Mouse (Mus musculus): ENCODE measurements around the gene Rab5c. TPM values are rescaled to one million over a fixed set of nuclear protein-coding genes. Genes with fewer than 3 reads are reported as not detected.

Gene Rab5c
- total and polyA plus RNA-seq, 2 experiments from 2014 or later: 34.1 to 248 TPM

DNA sequence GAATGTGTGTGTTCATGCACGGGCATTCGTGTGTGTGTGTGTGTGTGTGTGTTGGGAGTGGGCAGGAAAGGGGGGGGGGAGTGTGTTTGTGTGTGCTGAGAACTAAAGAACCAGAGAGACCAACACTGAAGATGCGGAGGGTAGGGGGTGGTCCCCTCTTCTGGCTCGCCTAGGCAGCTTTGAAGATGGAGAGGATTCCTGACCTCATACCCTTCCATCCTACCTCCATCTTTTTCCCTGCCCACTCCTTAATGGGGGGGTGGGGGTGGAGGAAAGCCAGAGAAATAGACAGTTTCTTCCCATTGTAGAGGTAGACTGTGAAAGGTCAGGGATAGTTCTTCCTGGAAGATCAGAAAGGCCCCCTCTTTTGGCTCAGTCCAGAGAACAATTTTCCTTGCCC lies 24.8 kb downstream of the Rab5c start:
- no peaks in the 10 kb centered on the region for H3K27me3 ChIP-seq (ENCODE audit: insufficient read depth, low read length)
- H3K9me3 ChIP-seq (ENCODE audit: low read length): no peaks in the 10 kb centered on the region
- H3K4me3 ChIP-seq (ENCODE audit: low read length): no peak overlapping the region
- no peak for ATAC-seq
- no peak for TF ChIP-seq CTCF (IDR thresholded peaks at IDR 0.05; ENCODE audit: low read depth)
- H3K27ac ChIP-seq: no peak overlapping the region
- DNase-seq (ENCODE audit: low spot score): no peak
- H3K36me3 ChIP-seq (ENCODE audit: insufficient read depth, low read length): peaks cover 39% of the 10 kb centered on the region
- H3K4me1 ChIP-seq (ENCODE audit: insufficient read depth, low read length): peaks cover 6% of the 10 kb centered on the region; the same call in 1 of the 2 replicates
- peak overlapping the region; percentile 6; the same call in 1 of the 2 replicates for H3K9ac ChIP-seq (replicated peaks; ENCODE audit: low read length)
- 77% methylated on average over 4 of the region's 4 CpGs for WGBS
- H3K4me2 ChIP-seq (ENCODE audit: low read depth, low read length): no peak overlapping the region

GRCm38 (mm10) chr11:100711783-100712615 lies 26.0 kb downstream of the Rab5c start, which contains the start of gene Kat2a:
Kat2a (minus strand) TSS chr11:100712465.
- Histone ChIP-seq H3K27me3 (ENCODE audit: insufficient read depth, low read length) (no peaks in the 10 kb centered on the region), H3K4me2 (ENCODE audit: low read depth, low read length) (peak within 1 kb of the TSS; percentile 83), H3K36me3 (ENCODE audit: insufficient read depth, low read length) (peaks cover 43% of the 10 kb centered on the region), H3K9ac (replicated peaks; ENCODE audit: low read length) (peak within 1 kb of the TSS; percentile 92), H3K27ac (peak within 1 kb of the TSS; percentile 79), H3K4me3 (ENCODE audit: low read length) (peak within 1 kb of the TSS; percentile 99), H3K9me3 (ENCODE audit: low read length) (no peaks in the 10 kb centered on the region), H3K4me1 (ENCODE audit: insufficient read depth, low read length) (peaks cover 6% of the 10 kb centered on the region; the same call in 1 of the 2 replicates)
- TF ChIP-seq CTCF (IDR thresholded peaks at IDR 0.05; ENCODE audit: low read depth): no peak
- ATAC-seq (peak; percentile 92), DNase-seq (ENCODE audit: low spot score) (peak; percentile 95)
- WGBS: 2% methylated on average over 46 of the region's 48 CpGs

DNA sequence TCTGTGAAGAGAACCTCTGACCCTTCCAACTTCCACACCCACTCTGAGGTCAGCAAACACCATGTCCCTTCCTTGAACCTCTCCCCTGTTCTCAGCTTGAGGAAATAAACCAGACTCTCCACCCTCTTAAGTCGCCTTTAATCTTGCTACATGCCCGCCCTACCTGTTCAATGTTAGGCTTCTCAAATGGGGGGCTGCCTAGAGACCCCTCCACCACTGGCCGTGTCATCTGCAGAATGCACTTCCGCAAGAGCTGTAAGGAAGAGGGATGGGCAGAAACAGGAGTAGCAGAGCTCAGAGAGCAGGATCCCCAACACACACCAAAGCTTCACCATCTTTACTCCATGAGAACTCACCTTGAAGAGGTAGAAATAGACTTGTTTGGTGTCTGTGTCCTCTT lies 27.0 kb downstream of the Rab5c start:
- WGBS: 89% methylated on average over 4 of the region's 4 CpGs
- no peak overlapping the region for H3K27ac ChIP-seq
- H3K4me2 ChIP-seq (ENCODE audit: low read depth, low read length): peak overlapping the region; percentile 83
- no peak overlapping the region for H3K4me3 ChIP-seq (ENCODE audit: low read length)
- no peaks in the 10 kb centered on the region for H3K9me3 ChIP-seq (ENCODE audit: low read length)
- DNase-seq (ENCODE audit: low spot score) (no peak), ATAC-seq (no peak)
- TF ChIP-seq CTCF (IDR thresholded peaks at IDR 0.05; ENCODE audit: low read depth): no peak
- H3K4me1 ChIP-seq (ENCODE audit: insufficient read depth, low read length): peaks cover 6% of the 10 kb centered on the region; the same call in 1 of the 2 replicates
- H3K36me3 ChIP-seq (ENCODE audit: insufficient read depth, low read length): peaks cover 46% of the 10 kb centered on the region
- H3K9ac ChIP-seq (replicated peaks; ENCODE audit: low read length): peak overlapping the region; percentile 92
- no peaks in the 10 kb centered on the region for H3K27me3 ChIP-seq (ENCODE audit: insufficient read depth, low read length)

DNA sequence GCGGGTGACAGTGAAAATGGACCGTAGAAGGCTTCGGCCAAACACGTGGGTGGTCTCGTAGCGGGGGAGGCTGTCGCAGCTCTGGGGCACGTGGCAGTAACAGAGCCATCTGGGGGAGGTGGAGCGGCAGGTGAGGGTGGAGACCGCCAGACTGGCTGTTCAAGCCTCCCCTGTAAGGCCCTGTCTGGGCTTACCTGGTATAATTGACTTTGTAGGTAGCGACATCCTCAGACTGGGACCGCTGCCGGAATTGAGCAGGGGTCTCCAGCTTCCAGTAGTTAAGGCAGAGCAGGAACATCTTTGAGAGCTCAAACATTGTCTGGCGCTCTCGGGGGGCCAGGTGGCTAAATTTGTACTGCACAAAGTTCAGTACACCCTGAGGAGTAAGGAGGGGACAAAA lies 27.5 kb downstream of the Rab5c start:
- no peak overlapping the region for H3K27ac ChIP-seq
- no peaks in the 10 kb centered on the region for H3K9me3 ChIP-seq (ENCODE audit: low read length)
- H3K27me3 ChIP-seq (ENCODE audit: insufficient read depth, low read length): no peaks in the 10 kb centered on the region
- ATAC-seq (no peak), DNase-seq (ENCODE audit: low spot score) (no peak)
- H3K4me1 ChIP-seq (ENCODE audit: insufficient read depth, low read length): peaks cover 6% of the 10 kb centered on the region; the same call in 1 of the 2 replicates
- peaks cover 46% of the 10 kb centered on the region for H3K36me3 ChIP-seq (ENCODE audit: insufficient read depth, low read length)
- no peak for TF ChIP-seq CTCF (IDR thresholded peaks at IDR 0.05; ENCODE audit: low read depth)
- no peak overlapping the region for H3K4me2 ChIP-seq (ENCODE audit: low read depth, low read length)
- 93% methylated on average over 15 of the region's 15 CpGs for WGBS
- H3K4me3 ChIP-seq (ENCODE audit: low read length): no peak overlapping the region
- H3K9ac ChIP-seq (replicated peaks; ENCODE audit: low read length): no peak overlapping the region

- DNase-seq (ENCODE audit: low spot score) (no peak), ATAC-seq (no peak)
- H3K27me3 ChIP-seq (ENCODE audit: insufficient read depth, low read length): no peaks in the 10 kb centered on the region
- no peak for TF ChIP-seq CTCF (IDR thresholded peaks at IDR 0.05; ENCODE audit: low read depth)
- H3K9me3 ChIP-seq (ENCODE audit: low read length): no peaks in the 10 kb centered on the region
- H3K4me1 ChIP-seq (ENCODE audit: insufficient read depth, low read length): peaks cover 6% of the 10 kb centered on the region; the same call in 1 of the 2 replicates
- H3K9ac ChIP-seq (replicated peaks; ENCODE audit: low read length): no peak overlapping the region
- peaks cover 57% of the 10 kb centered on the region for H3K36me3 ChIP-seq (ENCODE audit: insufficient read depth, low read length)
- no peak overlapping the region for H3K27ac ChIP-seq
- H3K4me3 ChIP-seq (ENCODE audit: low read length): no peak overlapping the region
- 94% methylated on average over 9 of the region's 9 CpGs for WGBS
- H3K4me2 ChIP-seq (ENCODE audit: low read depth, low read length): no peak overlapping the region
Measured at GRCm38 (mm10) chr11:100709201-100709810, 28.7 kb downstream of the Rab5c start.

- Histone ChIP-seq H3K4me2 (ENCODE audit: low read depth, low read length) (no peak overlapping the region), H3K9me3 (ENCODE audit: low read length) (no peaks in the 10 kb centered on the region), H3K9ac (replicated peaks; ENCODE audit: low read length) (no peak overlapping the region), H3K27ac (no peak overlapping the region), H3K4me3 (ENCODE audit: low read length) (no peak overlapping the region), H3K36me3 (ENCODE audit: insufficient read depth, low read length) (peaks cover 57% of the 10 kb centered on the region), H3K4me1 (ENCODE audit: insufficient read depth, low read length) (no peaks in the 10 kb centered on the region), H3K27me3 (ENCODE audit: insufficient read depth, low read length) (no peaks in the 10 kb centered on the region)
- DNase-seq (ENCODE audit: low spot score) (no peak), ATAC-seq (no peak)
- no peak for TF ChIP-seq CTCF (IDR thresholded peaks at IDR 0.05; ENCODE audit: low read depth)
- 92% methylated on average over 23 of the region's 23 CpGs for WGBS
Measured at GRCm38 (mm10) chr11:100705095-100705747, 32.8 kb downstream of the Rab5c start.
